Mouse (Mus musculus) CD8-positive naive resting alpha-beta T cell, adult 2 months (primary cell): ENCODE results near the gene Esrrb.

Source experiments
- DNase-seq, 2 experiments: peaks; one replicate each; pipeline ENCODE4 v3.0.0; 2022; ENCODE audit warnings: low read depth in 2 of 2, low spot score in 2 of 2

Gene Esrrb

GRCm38 (mm10) chr12:86402718-86403117 lies 41.8 kb downstream of the Esrrb start:
- peak; percentile 35 to 39 for DNase-seq

- no peak for DNase-seq
Measured at GRCm38 (mm10) chr12:86421490-86421904, 60.6 kb downstream of the Esrrb start.

GRCm38 (mm10) chr12:86422166-86422910 lies 61.4 kb downstream of the Esrrb start:
- DNase-seq: no peak

GRCm38 (mm10) chr12:86423102-86423501 lies 62.2 kb downstream of the Esrrb start:
- no peak for DNase-seq

- DNase-seq: no peak
Measured at GRCm38 (mm10) chr12:86427585-86427984, 66.7 kb downstream of the Esrrb start.

- no peak for DNase-seq
Measured at GRCm38 (mm10) chr12:86431671-86432070, 70.8 kb downstream of the Esrrb start.

GRCm38 (mm10) chr12:86433371-86433821 lies 72.5 kb downstream of the Esrrb start:
- DNase-seq: no peak

GRCm38 (mm10) chr12:86435651-86436050 lies 74.7 kb downstream of the Esrrb start:
- DNase-seq: no peak

GRCm38 (mm10) chr12:86450848-86451247 lies 89.9 kb downstream of the Esrrb start:
- DNase-seq: no peak

GRCm38 (mm10) chr12:86455009-86455408 lies 94.1 kb downstream of the Esrrb start:
- DNase-seq: no peak

- DNase-seq: no peak
Measured at GRCm38 (mm10) chr12:86462742-86463470, 102.0 kb downstream of the Esrrb start.

- DNase-seq: no peak
Measured at GRCm38 (mm10) chr12:86464385-86464784, 103.5 kb downstream of the Esrrb start.

GRCm38 (mm10) chr12:86466180-86466579 lies 105.3 kb downstream of the Esrrb start:
- DNase-seq: no peak

GRCm38 (mm10) chr12:86469919-86470318 lies 109.0 kb downstream of the Esrrb start:
- no peak for DNase-seq

GRCm38 (mm10) chr12:86470912-86471311 lies 110.0 kb downstream of the Esrrb start:
- DNase-seq: no peak

GRCm38 (mm10) chr12:86473630-86474029 lies 112.7 kb downstream of the Esrrb start:
- DNase-seq: no peak

GRCm38 (mm10) chr12:86475994-86476393 lies 115.1 kb downstream of the Esrrb start:
- no peak for DNase-seq

GRCm38 (mm10) chr12:86478908-86479307 lies 118.0 kb downstream of the Esrrb start:
- DNase-seq: no peak

- DNase-seq: no peak
Measured at GRCm38 (mm10) chr12:86482029-86482428, 121.1 kb downstream of the Esrrb start.

GRCm38 (mm10) chr12:86483413-86483841 lies 122.5 kb downstream of the Esrrb start:
- DNase-seq: no peak

- no peak for DNase-seq
Measured at GRCm38 (mm10) chr12:86488005-86488404, 127.1 kb downstream of the Esrrb start.

GRCm38 (mm10) chr12:86490052-86490451 lies 129.1 kb downstream of the Esrrb start:
- no peak for DNase-seq
